Mouse (Mus musculus): ENCODE data around the gene Tsen15. TPM values are rescaled to one million over a fixed set of nuclear protein-coding genes. Genes with fewer than 3 reads are reported as not detected.
"Not testable (repeated sequence)": the region's sequence is repeated elsewhere in the genome, so short reads cannot be mapped to it uniquely, and the experiment has no call there.

Gene Tsen15
- polyA plus RNA-seq, 1 experiment from 2014 or later = 96.6 TPM

DNA sequence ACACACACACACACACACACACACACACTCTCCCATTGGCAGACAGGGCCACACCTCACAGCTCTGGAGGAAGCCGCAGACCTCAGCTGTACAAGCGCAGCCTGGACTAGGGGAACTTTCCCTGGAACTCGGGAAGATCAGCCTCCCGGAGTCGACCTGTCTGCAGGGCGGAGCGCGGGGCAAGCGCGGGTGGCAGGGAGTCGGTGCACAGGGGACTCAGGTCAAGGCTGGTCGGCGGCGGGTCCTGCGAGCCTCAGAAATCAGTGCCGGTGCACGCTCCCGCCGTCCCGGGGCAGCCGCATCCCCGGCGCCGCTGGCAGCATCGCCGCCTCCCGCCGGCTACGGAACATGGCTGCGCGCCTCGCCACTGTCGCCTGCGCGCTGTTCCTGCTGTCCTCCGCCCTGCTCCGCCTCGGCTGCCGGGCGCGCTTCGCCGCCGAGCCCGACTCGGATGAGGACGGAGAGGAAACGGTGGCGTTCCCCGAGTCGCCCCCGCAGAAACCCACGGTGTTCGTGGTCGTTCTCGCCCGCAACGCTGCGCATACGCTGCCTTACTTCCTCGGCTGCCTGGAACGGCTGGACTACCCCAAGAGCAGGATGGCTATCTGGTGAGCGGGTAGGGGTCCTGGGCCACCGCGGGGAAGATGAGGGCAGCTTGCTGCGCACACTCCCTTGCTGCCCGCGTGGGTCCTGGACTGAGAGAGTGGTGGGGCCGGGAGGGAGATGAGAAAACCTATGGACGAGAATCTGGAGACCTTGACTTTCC lies 13.5 kb upstream of the Tsen15 start, which contains the start of gene Colgalt2:
Gene Colgalt2, plus strand, starts transcription at position 41 of the 766 bp plus-strand sequence.
- Histone ChIP-seq H3K4me2 (ENCODE audit: low read depth, low read length) (peak within 1 kb of the TSS; percentile 96), H3K27me3 (ENCODE audit: control insufficient read depth, insufficient read depth, low read length) (peaks cover 5% of the 10 kb centered on the region), H3K27ac (replicated peaks; ENCODE audit: low read depth, low read length) (no peak within 1 kb of the TSS), H3K9me3 (replicated peaks; ENCODE audit: control insufficient read depth, low read length) (no peaks in the 10 kb centered on the region), H3K4me3 (ENCODE audit: low read depth, low read length) (peak within 1 kb of the TSS; percentile 61), H3K36me3 (replicated peaks; ENCODE audit: control insufficient read depth, insufficient read depth, low read depth, low read length) (no peaks in the 10 kb centered on the region), H3K9ac (replicated peaks; ENCODE audit: low read length) (peak within 1 kb of the TSS; percentile 72), H3K4me1 (ENCODE audit: control insufficient read depth, insufficient read depth, low read length) (no peaks in the 10 kb centered on the region)
- ATAC-seq (replicated peaks; ENCODE audit: insufficient number of reproducible peaks, low FRiP score, low TSS enrichment, low read depth) (peak; percentile 80), DNase-seq (ENCODE audit: low spot score) (peak; percentile 69)
- WGBS = under 1% methylated on average over 60 of the region's 70 CpGs

DNA sequence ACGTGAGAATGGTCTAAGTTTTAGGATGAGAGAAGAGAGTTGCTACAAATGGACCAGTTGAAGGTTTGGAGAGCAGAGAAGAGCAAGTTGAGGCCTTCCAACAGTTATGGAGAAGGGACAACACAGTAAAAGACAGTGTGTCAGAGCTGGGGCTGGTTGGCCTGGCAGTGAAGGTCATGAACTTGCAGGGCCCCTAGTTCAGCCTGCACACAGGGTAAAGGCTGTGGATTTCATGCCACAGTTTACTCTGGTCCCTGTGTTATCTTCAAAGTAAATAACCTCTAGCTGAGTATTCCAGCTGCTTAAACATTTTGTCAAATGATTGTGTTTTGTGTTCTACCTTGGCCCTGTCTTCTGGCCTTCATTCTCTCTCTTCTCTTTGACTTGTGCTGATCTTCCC lies 12.2 kb upstream of the Tsen15 start:
- Histone ChIP-seq H3K27ac (replicated peaks; ENCODE audit: low read depth, low read length) (no peak overlapping the region), H3K4me2 (ENCODE audit: low read depth, low read length) (no peak overlapping the region), H3K36me3 (replicated peaks; ENCODE audit: control insufficient read depth, insufficient read depth, low read depth, low read length) (no peaks in the 10 kb centered on the region), H3K4me3 (ENCODE audit: low read depth, low read length) (no peak overlapping the region), H3K4me1 (ENCODE audit: control insufficient read depth, insufficient read depth, low read length) (no peaks in the 10 kb centered on the region), H3K9ac (replicated peaks; ENCODE audit: low read length) (no peak overlapping the region), H3K27me3 (ENCODE audit: control insufficient read depth, insufficient read depth, low read length) (peaks cover 5% of the 10 kb centered on the region), H3K9me3 (replicated peaks; ENCODE audit: control insufficient read depth, low read length) (no peaks in the 10 kb centered on the region)
- 69% methylated on average over 1 of the region's 1 CpGs for WGBS
- no peak for DNase-seq (ENCODE audit: low spot score)
- no peak for ATAC-seq (replicated peaks; ENCODE audit: insufficient number of reproducible peaks, low FRiP score, low TSS enrichment, low read depth)

DNA sequence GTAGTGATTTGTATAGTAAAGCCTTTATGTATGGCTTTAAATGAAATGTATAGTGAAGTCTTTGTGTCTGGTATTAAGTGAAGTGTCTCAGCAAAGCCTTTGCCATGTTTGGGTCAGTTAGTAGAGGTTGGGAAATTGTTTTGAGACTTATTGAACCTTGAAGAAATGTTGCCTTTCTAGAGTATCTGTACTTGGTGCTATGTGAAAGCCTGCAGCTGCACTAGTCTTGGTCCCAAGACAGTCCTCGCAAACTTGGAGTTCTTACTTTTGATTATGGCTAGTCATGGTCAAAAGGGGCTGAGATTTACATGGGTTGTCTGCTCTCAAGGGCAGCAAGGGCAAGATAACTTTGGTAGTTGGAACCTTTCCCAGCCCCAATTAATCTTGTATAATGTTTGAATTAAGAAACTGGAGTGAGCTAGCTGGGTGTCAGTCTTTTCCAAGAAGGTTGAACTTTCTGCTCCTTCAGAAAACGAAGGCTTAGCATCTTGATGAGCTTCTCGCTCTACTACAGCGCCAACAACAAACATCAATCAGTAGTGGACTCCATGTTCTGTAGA lies 8.5 kb upstream of the Tsen15 start:
- no peaks in the 10 kb centered on the region for H3K9me3 ChIP-seq (replicated peaks; ENCODE audit: control insufficient read depth, low read length)
- ATAC-seq (replicated peaks; ENCODE audit: insufficient number of reproducible peaks, low FRiP score, low TSS enrichment, low read depth) = no peak
- 89% methylated on average over 4 of the region's 4 CpGs for WGBS

GRCm38 (mm10) chr1:152394137-152394536 lies 7.6 kb upstream of the Tsen15 start:
- Histone ChIP-seq H3K9ac (replicated peaks; ENCODE audit: low read length) (no peak overlapping the region), H3K4me2 (ENCODE audit: low read depth, low read length) (no peak overlapping the region), H3K4me1 (ENCODE audit: control insufficient read depth, insufficient read depth, low read length) (no peaks in the 10 kb centered on the region), H3K4me3 (ENCODE audit: low read depth, low read length) (no peak overlapping the region), H3K27me3 (ENCODE audit: control insufficient read depth, insufficient read depth, low read length) (no peaks in the 10 kb centered on the region), H3K9me3 (replicated peaks; ENCODE audit: control insufficient read depth, low read length) (no peaks in the 10 kb centered on the region), H3K36me3 (replicated peaks; ENCODE audit: control insufficient read depth, insufficient read depth, low read depth, low read length) (no peaks in the 10 kb centered on the region), H3K27ac (replicated peaks; ENCODE audit: low read depth, low read length) (no peak overlapping the region)
- 96% methylated on average over 3 of the region's 3 CpGs for WGBS
- ATAC-seq (replicated peaks; ENCODE audit: insufficient number of reproducible peaks, low FRiP score, low TSS enrichment, low read depth) (no peak), DNase-seq (ENCODE audit: low spot score) (no peak)

More for the DNA sequence above, 8.5 kb upstream of the Tsen15 start:
- peaks cover under 1% of the 10 kb centered on the region; the same call in 1 of the 2 replicates for H3K27me3 ChIP-seq (ENCODE audit: control insufficient read depth, insufficient read depth, low read length)
- H3K4me1 ChIP-seq (ENCODE audit: control insufficient read depth, insufficient read depth, low read length) = no peaks in the 10 kb centered on the region
- DNase-seq (ENCODE audit: low spot score) = no peak
- no peak overlapping the region for H3K9ac ChIP-seq (replicated peaks; ENCODE audit: low read length)
- no peaks in the 10 kb centered on the region for H3K36me3 ChIP-seq (replicated peaks; ENCODE audit: control insufficient read depth, insufficient read depth, low read depth, low read length)
- H3K4me2 ChIP-seq (ENCODE audit: low read depth, low read length) = no peak overlapping the region
- no peak overlapping the region for H3K4me3 ChIP-seq (ENCODE audit: low read depth, low read length)
- H3K27ac ChIP-seq (replicated peaks; ENCODE audit: low read depth, low read length) = no peak overlapping the region

DNA sequence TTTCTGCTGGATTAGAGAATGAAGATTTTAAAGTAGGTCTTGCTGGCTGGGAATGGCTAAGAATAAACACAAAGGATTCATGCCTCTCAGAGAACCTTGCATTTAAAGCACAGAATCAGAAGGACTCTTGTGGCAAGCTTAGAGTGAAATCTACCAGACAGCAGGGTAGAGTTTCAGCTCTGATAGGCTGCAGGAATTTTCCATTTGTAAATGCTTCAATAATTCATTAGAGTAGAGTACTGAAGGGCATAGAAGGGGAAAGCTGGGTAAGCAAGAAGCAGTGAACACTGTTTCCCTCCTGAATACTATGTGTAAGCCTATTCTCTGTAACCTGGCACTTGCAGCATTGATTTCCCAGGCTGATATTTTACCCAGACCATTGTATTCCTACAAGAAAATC lies 2.8 kb upstream of the Tsen15 start:
- Histone ChIP-seq H3K4me1 (ENCODE audit: control insufficient read depth, insufficient read depth, low read length) (no peaks in the 10 kb centered on the region), H3K36me3 (replicated peaks; ENCODE audit: control insufficient read depth, insufficient read depth, low read depth, low read length) (no peaks in the 10 kb centered on the region), H3K27me3 (ENCODE audit: control insufficient read depth, insufficient read depth, low read length) (no peaks in the 10 kb centered on the region), H3K9me3 (replicated peaks; ENCODE audit: control insufficient read depth, low read length) (no peaks in the 10 kb centered on the region), H3K9ac (replicated peaks; ENCODE audit: low read length) (no peak overlapping the region), H3K27ac (replicated peaks; ENCODE audit: low read depth, low read length) (no peak overlapping the region), H3K4me2 (ENCODE audit: low read depth, low read length) (no peak overlapping the region), H3K4me3 (ENCODE audit: low read depth, low read length) (no peak overlapping the region)
- ATAC-seq (replicated peaks; ENCODE audit: insufficient number of reproducible peaks, low FRiP score, low TSS enrichment, low read depth) = no peak
- DNase-seq (ENCODE audit: low spot score) = no peak

- Histone ChIP-seq H3K4me3 (ENCODE audit: low read depth, low read length) (peak overlapping the region; percentile 87), H3K4me2 (ENCODE audit: low read depth, low read length) (peak overlapping the region; percentile 75), H3K9ac (replicated peaks; ENCODE audit: low read length) (peak overlapping the region; percentile 83)
- not testable (repeated sequence) for H3K4me1 ChIP-seq (ENCODE audit: control insufficient read depth, insufficient read depth, low read length); DNase-seq (ENCODE audit: low spot score); ATAC-seq (replicated peaks; ENCODE audit: insufficient number of reproducible peaks, low FRiP score, low TSS enrichment, low read depth); H3K9me3 ChIP-seq (replicated peaks; ENCODE audit: control insufficient read depth, low read length); H3K27ac ChIP-seq (replicated peaks; ENCODE audit: low read depth, low read length); H3K27me3 ChIP-seq (ENCODE audit: control insufficient read depth, insufficient read depth, low read length); H3K36me3 ChIP-seq (replicated peaks; ENCODE audit: control insufficient read depth, insufficient read depth, low read depth, low read length)
- 28% methylated on average over 2 of the region's 4 CpGs for WGBS
These were observed 795 bp downstream of the Tsen15 start for GRCm38 (mm10) chr1:152385693-152386092.

GRCm38 (mm10) chr1:152384589-152384988 lies 1.9 kb downstream of the Tsen15 start:
- WGBS = 100% methylated on average over 1 of the region's 1 CpGs
- ATAC-seq (replicated peaks; ENCODE audit: insufficient number of reproducible peaks, low FRiP score, low TSS enrichment, low read depth) = no peak
- H3K4me1 ChIP-seq (ENCODE audit: control insufficient read depth, insufficient read depth, low read length) = no peaks in the 10 kb centered on the region
- no peak overlapping the region for H3K4me3 ChIP-seq (ENCODE audit: low read depth, low read length)
- H3K9ac ChIP-seq (replicated peaks; ENCODE audit: low read length) = no peak overlapping the region
- H3K9me3 ChIP-seq (replicated peaks; ENCODE audit: control insufficient read depth, low read length) = no peaks in the 10 kb centered on the region
- H3K27ac ChIP-seq (replicated peaks; ENCODE audit: low read depth, low read length) = no peak overlapping the region
- H3K36me3 ChIP-seq (replicated peaks; ENCODE audit: control insufficient read depth, insufficient read depth, low read depth, low read length) = no peaks in the 10 kb centered on the region
- no peak for DNase-seq (ENCODE audit: low spot score)
- no peaks in the 10 kb centered on the region for H3K27me3 ChIP-seq (ENCODE audit: control insufficient read depth, insufficient read depth, low read length)
- no peak overlapping the region for H3K4me2 ChIP-seq (ENCODE audit: low read depth, low read length)

- Histone ChIP-seq H3K27ac (replicated peaks; ENCODE audit: low read depth, low read length) (no peak overlapping the region), H3K4me1 (ENCODE audit: control insufficient read depth, insufficient read depth, low read length) (no peaks in the 10 kb centered on the region), H3K9me3 (replicated peaks; ENCODE audit: control insufficient read depth, low read length) (no peaks in the 10 kb centered on the region), H3K4me2 (ENCODE audit: low read depth, low read length) (no peak overlapping the region), H3K27me3 (ENCODE audit: control insufficient read depth, insufficient read depth, low read length) (no peaks in the 10 kb centered on the region), H3K4me3 (ENCODE audit: low read depth, low read length) (no peak overlapping the region), H3K9ac (replicated peaks; ENCODE audit: low read length) (no peak overlapping the region), H3K36me3 (replicated peaks; ENCODE audit: control insufficient read depth, insufficient read depth, low read depth, low read length) (no peaks in the 10 kb centered on the region)
- WGBS = 90% methylated on average over 5 of the region's 5 CpGs
- ATAC-seq (replicated peaks; ENCODE audit: insufficient number of reproducible peaks, low FRiP score, low TSS enrichment, low read depth) (no peak), DNase-seq (ENCODE audit: low spot score) (no peak)
These were observed 8.2 kb downstream of the Tsen15 start for GRCm38 (mm10) chr1:152378311-152378710.
